Comparison of ENCODE assay signal across 17 mouse cellular contexts in the genomic region with DNA sequence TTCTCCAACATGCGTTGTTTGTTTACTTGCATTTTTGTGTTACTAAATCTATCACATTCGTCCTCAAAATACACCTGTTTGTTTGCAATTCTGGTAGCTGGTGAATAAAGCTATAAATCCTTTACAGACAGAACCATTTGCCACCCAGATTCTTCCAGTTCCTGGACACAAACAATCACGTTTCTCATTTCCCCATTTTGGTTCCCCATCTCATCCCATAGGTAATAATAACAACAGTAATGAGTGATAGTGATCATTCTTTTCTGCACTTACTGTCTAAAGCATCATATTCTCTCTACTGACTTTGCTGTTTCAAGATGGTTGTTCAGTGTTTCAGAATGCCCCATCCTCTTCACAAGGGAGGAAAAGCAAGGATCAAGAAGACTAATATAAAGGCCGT.
DNase-seq lines count a peak whose midpoint lies in the region; ATAC-seq lines count a peak whose summit lies in the region.
"Had no signal": no experiment of that assay in that cellular context is flagged by ENCODE, and none has a peak within 500 bp of the region (broad histone marks: within the 10 kb centered on the region; RNA-seq: fewer than 3 reads in every experiment).

No protein-coding gene starts in this region.

- peak; percentile 53; the same call in 1 of the 2 replicates for ATAC-seq in granulocyte monocyte progenitor cell, adult 5-6 weeks (replicated peaks; ENCODE audit: poor library complexity, severe bottlenecking)
- peak; percentile 38; the same call in 1 of the 2 replicates for ATAC-seq in megakaryocyte progenitor cell, adult 5-6 weeks (replicated peaks; ENCODE audit: poor library complexity)
- ATAC-seq: forebrain, embryonic 14.5 days; forebrain, embryonic 16.5 days had no signal

- DNase-seq in 3T3-L1 (ENCODE audit: low read depth, low spot score) (peak; percentile 1), A20 (ENCODE audit: low read depth, low spot score) (peak; percentile 36)
- DNase-seq in heart, postnatal 10 days, result no peak
- no peak for DNase-seq in urinary bladder, postnatal 36 days (ENCODE audit: low spot score in 2 of 2)
- no peak for DNase-seq in embryo, embryonic 11 days
- DNase-seq: adrenal gland, adult 2 months; adrenal gland, postnatal 10 days; adrenal gland, postnatal 25 days; cerebellum, adult 11-12 months; cerebellum, adult 2 months; cerebellum, adult 9-10 months; cerebellum, postnatal 10 days; cerebellum, postnatal 25 days had no signal

- intact Hi-C loops in heart, postnatal 10 days (cut with DNase I), result no loop called here

Comparison
In these comparisons a context has a peak if more than half of its experiments do, and no peak if none do; other contexts are left out.
1. DNase-seq: peak in 3T3-L1 (single experiment) and A20 (single experiment); none in heart, postnatal 10 days (0 of 2), urinary bladder, postnatal 36 days (0 of 2) and embryo, embryonic 11 days (single experiment).